24 mouse cellular contexts compared by ENCODE assay signal in genomic region chr8:115307412-115307811, GRCm38 (mm10).
DNase-seq lines count a peak whose midpoint lies in the region; ATAC-seq and TF ChIP-seq lines count a peak whose summit lies in the region.
"Had no signal": no experiment of that assay in that cellular context is flagged by ENCODE, and none has a peak within 500 bp of the region (broad histone marks: within the 10 kb centered on the region; RNA-seq: fewer than 3 reads in every experiment).

No protein-coding gene starts in this region.

- H3K4me3 ChIP-seq in heart, embryonic 12.5 days, result no peak overlapping the region
- no peak overlapping the region for H3K4me3 ChIP-seq in limb, embryonic 13.5 days
- H3K4me3 ChIP-seq in limb, embryonic 10.5 days, result no peak overlapping the region
- H3K4me3 ChIP-seq in liver, postnatal 0 days (ENCODE audit: low read depth, low read length), result no peak overlapping the region
- H3K4me3 ChIP-seq in cerebellum, adult 2 months (replicated peaks; ENCODE audit: insufficient read depth, low read depth, low read length), result no peak overlapping the region
- H3K4me3 ChIP-seq: forebrain, embryonic 12.5 days; hindbrain, embryonic 13.5 days; midbrain, embryonic 15.5 days; neural tube, embryonic 15.5 days; stomach, embryonic 15.5 days had no signal

- H3K27ac ChIP-seq in heart, embryonic 12.5 days (ENCODE audit: poor library complexity, severe bottlenecking), result no peak overlapping the region
- no peak overlapping the region for H3K27ac ChIP-seq in limb, embryonic 13.5 days
- H3K27ac ChIP-seq in limb, embryonic 10.5 days, result no peak overlapping the region; the same call in 1 of the 2 replicates
- no peak overlapping the region; the same call in 1 of the 2 replicates for H3K27ac ChIP-seq in liver, postnatal 0 days (ENCODE audit: low read depth)
- H3K27ac ChIP-seq in cerebellum, adult 2 months (ENCODE audit: insufficient read depth, low read length), result no peak overlapping the region
- H3K27ac ChIP-seq: forebrain, embryonic 12.5 days; hindbrain, embryonic 13.5 days; liver, embryonic 14.5 days; midbrain, embryonic 15.5 days; neural tube, embryonic 15.5 days; stomach, embryonic 15.5 days had no signal

- no peaks in the 10 kb centered on the region for H3K27me3 ChIP-seq in heart, embryonic 12.5 days (replicated peaks)
- H3K27me3 ChIP-seq in limb, embryonic 13.5 days, result peaks cover 2% of the 10 kb centered on the region; the same call in 1 of the 2 replicates
- no peaks in the 10 kb centered on the region for H3K27me3 ChIP-seq in limb, embryonic 10.5 days (ENCODE audit: low read depth, poor library complexity, severe bottlenecking)
- no peaks in the 10 kb centered on the region for H3K27me3 ChIP-seq in liver, postnatal 0 days (ENCODE audit: insufficient read depth, low read length)
- H3K27me3 ChIP-seq in cerebellum, adult 2 months (ENCODE audit: control insufficient read depth, insufficient read depth, low read length), result no peaks in the 10 kb centered on the region
- H3K27me3 ChIP-seq: forebrain, embryonic 12.5 days; midbrain, embryonic 15.5 days; neural tube, embryonic 15.5 days; Patski; stomach, embryonic 15.5 days had no signal

- TF ChIP-seq CTCF in liver, postnatal 0 days (IDR thresholded peaks at IDR 0.05; ENCODE audit: low read depth), result no peak
- no peak for TF ChIP-seq CTCF in cerebellum, adult 2 months (IDR thresholded peaks at IDR 0.05; ENCODE audit: borderline replicate concordance, insufficient read depth, low read depth, low read length)

- no peak for TF ChIP-seq POLR2A in cerebellum, adult 2 months (IDR thresholded peaks at IDR 0.05; ENCODE audit: borderline replicate concordance, insufficient read depth, low read length)

- no peaks in the 10 kb centered on the region for H3K36me3 ChIP-seq in heart, embryonic 12.5 days
- no peaks in the 10 kb centered on the region for H3K36me3 ChIP-seq in limb, embryonic 13.5 days
- no peaks in the 10 kb centered on the region for H3K36me3 ChIP-seq in limb, embryonic 10.5 days
- H3K36me3 ChIP-seq in liver, postnatal 0 days (replicated peaks; ENCODE audit: insufficient read depth, low read length), result no peaks in the 10 kb centered on the region
- H3K36me3 ChIP-seq: forebrain, embryonic 12.5 days; hindbrain, embryonic 13.5 days; midbrain, embryonic 15.5 days; neural tube, embryonic 15.5 days; stomach, embryonic 15.5 days had no signal

- no peak for ATAC-seq in heart, embryonic 12.5 days (ENCODE audit: insufficient number of reproducible peaks, low FRiP score)
- no peak for ATAC-seq in limb, embryonic 13.5 days (ENCODE audit: low FRiP score, low read depth)
- peak; percentile 96 for ATAC-seq in common myeloid progenitor, adult 5-6 weeks (replicated peaks; ENCODE audit: low read depth, poor library complexity, severe bottlenecking)
- ATAC-seq in liver, postnatal 0 days, result no peak
- ATAC-seq: CD4-positive, CD25-positive, alpha-beta regulatory T cell, adult 4 months; inflammation-experienced regulatory T-cells, adult 6 months; midbrain, embryonic 15.5 days; Patski had no signal

- no peak overlapping the region for H3K9ac ChIP-seq in heart, embryonic 12.5 days
- 0 out of 2 replicates have a peak overlapping the region, but pooled peaks have one; percentile 25 for H3K9ac ChIP-seq in limb, embryonic 13.5 days
- no peak overlapping the region for H3K9ac ChIP-seq in liver, postnatal 0 days (replicated peaks)
- H3K9ac ChIP-seq: forebrain, embryonic 12.5 days; hindbrain, embryonic 13.5 days; liver, embryonic 14.5 days; midbrain, embryonic 15.5 days; neural tube, embryonic 15.5 days; stomach, embryonic 15.5 days had no signal

- TF ChIP-seq EP300 in liver, postnatal 0 days (IDR thresholded peaks at IDR 0.05; ENCODE audit: low read depth), result 0 out of 2 replicates have a peak, but pooled peaks have one; percentile 12

- H3K4me2 ChIP-seq in heart, embryonic 12.5 days, result no peak overlapping the region
- no peak overlapping the region for H3K4me2 ChIP-seq in limb, embryonic 13.5 days (replicated peaks)
- H3K4me2 ChIP-seq in liver, postnatal 0 days (ENCODE audit: low read depth, low read length), result no peak overlapping the region
- H3K4me2 ChIP-seq: forebrain, embryonic 12.5 days; hindbrain, embryonic 13.5 days; midbrain, embryonic 15.5 days; neural tube, embryonic 15.5 days; stomach, embryonic 15.5 days had no signal

- H3K4me1 ChIP-seq in heart, embryonic 12.5 days (replicated peaks), result peaks cover 8% of the 10 kb centered on the region
- peaks cover 5% of the 10 kb centered on the region; the same call in 1 of the 2 replicates for H3K4me1 ChIP-seq in limb, embryonic 13.5 days
- peaks cover 14% of the 10 kb centered on the region for H3K4me1 ChIP-seq in limb, embryonic 10.5 days
- H3K4me1 ChIP-seq in liver, postnatal 0 days (ENCODE audit: insufficient read depth), result no peaks in the 10 kb centered on the region
- H3K4me1 ChIP-seq in cerebellum, adult 2 months (ENCODE audit: control insufficient read depth, insufficient read depth, low read length), result 0 out of 2 replicates have a peak, but pooled peaks cover 2% of the 10 kb centered on the region
- H3K4me1 ChIP-seq: stomach, embryonic 15.5 days had no signal

- 27% methylated on average over 4 of the region's 4 CpGs for WGBS in heart, embryonic 12.5 days
- WGBS in limb, embryonic 13.5 days, result 30% methylated on average over 4 of the region's 4 CpGs
- 58% methylated on average over 4 of the region's 4 CpGs for WGBS in limb, embryonic 10.5 days
- 20% methylated on average over 4 of the region's 4 CpGs for WGBS in liver, postnatal 0 days (ENCODE audit: insufficient replicate concordance)
- WGBS in cerebellum, adult 2 months, result 71% methylated on average over 4 of the region's 4 CpGs

- DNase-seq in heart, adult 11 months, result peak; percentile 88
- DNase-seq in limb, embryonic 10.5 days (ENCODE audit: low spot score), result no peak
- DNase-seq in liver, postnatal 0 days, result peak; percentile 22
- no peak for DNase-seq in cerebellum, adult 2 months
- no peak for DNase-seq in ovary, postnatal 10 days (ENCODE audit: low spot score)
- DNase-seq: adrenal gland, adult 8-10 months; cerebellum, adult 18-20 months; gastrocnemius, postnatal 14 days; kidney, adult 2 months; kidney, postnatal 25 days; thymus, adult 18-20 months; thymus, postnatal 4 days had no signal

- H3K9me3 ChIP-seq in heart, embryonic 12.5 days (replicated peaks), result no peaks in the 10 kb centered on the region
- H3K9me3 ChIP-seq in limb, embryonic 13.5 days, result no peaks in the 10 kb centered on the region
- no peaks in the 10 kb centered on the region for H3K9me3 ChIP-seq in limb, embryonic 10.5 days (replicated peaks)
- no peaks in the 10 kb centered on the region for H3K9me3 ChIP-seq in liver, postnatal 0 days (ENCODE audit: low read length)
- H3K9me3 ChIP-seq: forebrain, embryonic 12.5 days; hindbrain, embryonic 13.5 days; midbrain, embryonic 15.5 days; neural tube, embryonic 15.5 days; stomach, embryonic 15.5 days had no signal

Comparison
In these comparisons a context has a peak if more than half of its experiments do, and no peak if none do; other contexts are left out.
1. DNase-seq: peak in heart, adult 11 months (single experiment) and liver, postnatal 0 days (single experiment); none in limb, embryonic 10.5 days (single experiment), cerebellum, adult 2 months (0 of 2) and ovary, postnatal 10 days (single experiment).